Mouse (Mus musculus) limb, embryonic 12.5 days (tissue): ENCODE results near the gene Elfn1. TPM values are rescaled to one million over a fixed set of nuclear protein-coding genes. Genes with fewer than 3 reads are reported as not detected.

Source experiments
- ATAC-seq: fragments of 200-750 bp; cut with Nextera tagmentation; 2 replicates; pipeline ENCODE4 v1.8.0; 2017; ENCODE audit warnings: low read depth, moderate TSS enrichment; ENCODE audit not compliant: insufficient number of reproducible peaks, insufficient read depth, low FRiP score, low TSS enrichment
- H3K27ac ChIP-seq: fragments of 300-500 bp; sonication (generic); 2 replicates; pipeline ENCODE4 v1.5.1; 2016; ENCODE audit warnings: mild to moderate bottlenecking, moderate library complexity
- H3K27me3 ChIP-seq: fragments of 300-500 bp; sonication (generic); 2 replicates; pipeline ENCODE4 v1.6.1; 2016; ENCODE audit warnings: mild to moderate bottlenecking, moderate library complexity
- H3K36me3 ChIP-seq: fragments of 300-500 bp; sonication (generic); 2 replicates; pipeline ENCODE4 v1.6.1; 2016; ENCODE audit warnings: mild to moderate bottlenecking, moderate library complexity
- H3K4me1 ChIP-seq: fragments of 300-500 bp; sonication (generic); replicated peaks from 2 replicates; pipeline ENCODE4 v1.6.1; 2016
- H3K4me2 ChIP-seq: fragments of 300-500 bp; sonication (generic); 2 replicates; pipeline ENCODE4 v1.6.1; 2016; ENCODE audit warnings: mild to moderate bottlenecking, moderate library complexity
- H3K4me3 ChIP-seq: fragments of 300-500 bp; sonication (generic); replicated peaks from 2 replicates; pipeline ENCODE4 v1.5.1; 2016; ENCODE audit warnings: mild to moderate bottlenecking
- H3K9ac ChIP-seq: fragments of 300-500 bp; sonication (generic); replicated peaks from 2 replicates; pipeline ENCODE4 v1.6.1; 2016; ENCODE audit warnings: mild to moderate bottlenecking, moderate library complexity
- H3K9me3 ChIP-seq: fragments of 300-500 bp; sonication (generic); 2 replicates; pipeline ENCODE4 v1.6.1; 2016; ENCODE audit warnings: mild to moderate bottlenecking, moderate library complexity
- whole genome bisulfite sequencing: fragments of 180-500 bp; shearing (Covaris S2); methylation state at CpG from one replicate; pipeline ENCODE4 v1.1.7; 2016; 5-methylcytosine and 5-hydroxymethylcytosine counted together
- polyA plus RNA-seq: library from polyadenylated mRNA; unstranded; fragments of >200 nt; fragmentation: Nextera tagmentation; extraction: Ambion mirVana; gene quantifications from 2 replicates; pipeline ENCODE4 v1.2.1, GENCODE M21; 2016

Gene Elfn1
- polyA plus RNA-seq, 1 experiment from 2014 or later, result 0.35 TPM

DNA sequence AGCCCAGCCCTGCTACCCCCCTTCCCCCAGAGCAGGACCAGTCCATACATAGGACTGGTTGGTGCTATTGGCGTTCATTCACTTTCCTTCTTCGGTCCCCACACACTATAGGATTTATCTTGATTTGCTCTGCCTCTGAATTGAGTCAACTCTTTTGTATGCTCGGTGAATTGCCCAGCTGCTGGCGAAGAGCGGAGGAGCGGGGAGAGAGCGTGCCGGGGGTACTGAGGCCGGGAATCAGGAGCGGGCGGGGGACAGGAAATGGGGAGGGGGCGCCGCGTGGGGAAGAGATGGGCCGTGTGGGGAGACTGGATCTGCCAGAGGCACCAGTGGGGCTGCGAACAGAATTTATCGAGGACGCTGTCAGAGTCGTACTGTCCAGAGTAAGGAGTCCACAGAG, 3.8 kb downstream of the Elfn1 start:
- 0 out of 2 replicates have a peak overlapping the region, but pooled peaks have one; percentile 60 for H3K9ac ChIP-seq
- WGBS, result 3% methylated on average over 19 of the region's 19 CpGs
- no peaks in the 10 kb centered on the region for H3K9me3 ChIP-seq
- peaks cover 58% of the 10 kb centered on the region for H3K4me1 ChIP-seq
- peak overlapping the region; percentile 54; the same call in 1 of the 2 replicates for H3K4me3 ChIP-seq
- H3K27me3 ChIP-seq, result peaks cover 100% of the 10 kb centered on the region
- H3K36me3 ChIP-seq, result no peaks in the 10 kb centered on the region
- no peak overlapping the region for H3K27ac ChIP-seq
- peak overlapping the region; percentile 96 for H3K4me2 ChIP-seq
- no peak for ATAC-seq

DNA sequence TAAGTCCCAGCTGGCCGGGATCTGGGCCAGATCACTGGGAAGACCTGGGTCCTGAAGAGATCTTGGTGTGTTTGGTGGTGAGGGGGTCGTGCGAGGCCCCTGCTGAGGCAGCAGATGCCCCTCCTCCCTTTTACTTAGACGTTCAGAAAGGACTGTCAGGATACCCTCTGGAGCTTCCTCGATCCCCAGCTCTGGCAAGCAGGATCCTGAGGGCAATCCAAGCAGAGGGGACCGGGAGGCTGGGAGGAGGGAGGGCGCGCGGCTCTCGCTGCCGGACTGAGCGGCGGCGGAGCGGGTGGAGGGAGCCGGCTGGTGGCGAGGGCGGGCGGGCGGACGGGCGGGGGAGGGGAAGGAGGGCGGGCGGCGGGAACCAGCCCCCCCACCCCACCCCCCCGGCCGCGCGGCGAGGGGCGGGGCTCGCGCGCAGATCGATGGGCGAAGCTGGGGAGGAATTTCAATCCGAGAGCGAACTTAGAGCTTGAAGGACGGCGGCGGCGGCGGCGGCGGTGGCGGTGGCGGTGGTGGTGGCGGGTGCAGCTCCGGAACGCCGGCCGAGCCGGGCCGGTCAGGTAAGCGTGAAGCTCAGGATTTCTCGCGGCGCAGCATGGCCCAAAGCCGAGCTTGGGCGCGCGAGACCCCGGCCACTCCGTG, 4.5 kb downstream of the Elfn1 start:
- Histone ChIP-seq H3K4me3 (peak overlapping the region; percentile 54), H3K27me3 (peaks cover 98% of the 10 kb centered on the region), H3K9ac (peak overlapping the region; percentile 60), H3K4me2 (peak overlapping the region; percentile 96), H3K9me3 (no peaks in the 10 kb centered on the region), H3K27ac (no peak overlapping the region), H3K36me3 (no peaks in the 10 kb centered on the region), H3K4me1 (peaks cover 53% of the 10 kb centered on the region)
- WGBS, result 1% methylated on average over 41 of the region's 64 CpGs
- no peak for ATAC-seq

DNA sequence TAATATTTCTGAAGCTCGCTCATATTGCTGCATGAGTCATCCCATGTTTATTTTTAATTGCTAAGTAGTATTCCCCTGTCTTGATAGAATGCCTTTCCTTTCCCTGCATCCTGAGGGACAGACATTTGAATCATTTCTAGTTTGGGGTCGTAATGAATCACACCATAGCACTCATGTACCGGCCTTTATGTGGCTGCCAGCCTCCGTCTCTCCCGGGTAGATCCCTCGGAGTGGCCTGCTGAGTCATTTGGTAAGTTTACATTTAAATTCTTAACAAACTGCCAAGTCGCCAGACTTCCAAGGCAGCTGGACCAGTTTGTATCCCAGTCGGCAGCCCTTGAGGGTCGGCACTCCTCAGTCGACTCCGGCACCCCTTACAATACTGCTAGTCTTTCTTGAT, 13.9 kb downstream of the Elfn1 start:
- WGBS, result 65% methylated on average over 11 of the region's 11 CpGs
- Histone ChIP-seq H3K27me3 (peaks cover 29% of the 10 kb centered on the region), H3K4me3 (no peak overlapping the region), H3K9ac (no peak overlapping the region), H3K4me2 (no peak overlapping the region), H3K36me3 (no peaks in the 10 kb centered on the region), H3K27ac (no peak overlapping the region), H3K9me3 (peaks cover 4% of the 10 kb centered on the region; the same call in 1 of the 2 replicates), H3K4me1 (no peaks in the 10 kb centered on the region)
- ATAC-seq, result no peak

DNA sequence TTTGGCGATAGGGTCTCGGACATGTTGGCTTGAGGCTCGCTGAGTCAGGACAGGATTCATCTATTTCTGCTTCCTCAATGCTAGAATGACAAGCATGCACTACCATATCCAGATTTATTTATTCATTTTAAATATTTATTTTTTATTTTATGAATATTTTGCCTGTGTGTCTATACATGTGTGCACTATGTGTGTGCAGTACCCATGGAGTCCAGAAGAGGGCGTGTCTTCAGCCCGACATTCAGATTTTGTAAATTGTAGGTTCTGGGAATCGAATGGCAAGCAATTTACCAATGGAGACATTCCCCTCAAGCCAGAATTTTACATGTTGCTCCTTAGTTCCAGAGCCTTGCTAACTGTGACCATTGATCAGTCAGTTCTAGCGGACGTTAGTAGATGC, 16.1 kb downstream of the Elfn1 start:
- ATAC-seq, result no peak
- Histone ChIP-seq H3K4me2 (no peak overlapping the region), H3K9me3 (peaks cover 4% of the 10 kb centered on the region; the same call in 1 of the 2 replicates), H3K27ac (no peak overlapping the region), H3K4me3 (no peak overlapping the region), H3K4me1 (no peaks in the 10 kb centered on the region), H3K36me3 (no peaks in the 10 kb centered on the region), H3K27me3 (peaks cover 18% of the 10 kb centered on the region), H3K9ac (no peak overlapping the region)
- WGBS, result 91% methylated on average over 8 of the region's 8 CpGs

DNA sequence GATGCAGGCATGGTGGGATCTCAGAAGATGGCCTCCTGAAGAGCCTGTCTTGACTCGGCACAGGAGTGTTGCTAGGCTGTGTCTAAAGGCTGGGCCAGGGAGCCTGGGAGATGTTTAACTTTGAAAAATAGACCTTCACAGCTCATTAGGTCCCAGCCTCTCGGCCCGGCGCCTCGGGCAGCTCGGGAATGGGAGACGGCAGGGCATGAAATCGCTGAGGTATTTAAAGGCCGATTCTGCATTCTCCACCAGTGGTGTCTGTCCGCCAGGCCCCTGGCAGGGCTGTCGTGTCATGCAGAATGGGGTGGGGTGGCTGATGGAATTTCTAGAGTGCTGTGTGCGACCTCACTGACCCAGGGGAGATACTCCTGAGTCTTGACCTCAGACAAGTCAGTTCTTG, 22.4 kb downstream of the Elfn1 start:
- Histone ChIP-seq H3K27ac (no peak overlapping the region), H3K36me3 (no peaks in the 10 kb centered on the region), H3K4me2 (no peak overlapping the region), H3K27me3 (peaks cover 27% of the 10 kb centered on the region), H3K4me1 (peaks cover 25% of the 10 kb centered on the region), H3K4me3 (no peak overlapping the region), H3K9ac (no peak overlapping the region), H3K9me3 (no peaks in the 10 kb centered on the region)
- 81% methylated on average over 12 of the region's 12 CpGs for WGBS
- no peak for ATAC-seq

DNA sequence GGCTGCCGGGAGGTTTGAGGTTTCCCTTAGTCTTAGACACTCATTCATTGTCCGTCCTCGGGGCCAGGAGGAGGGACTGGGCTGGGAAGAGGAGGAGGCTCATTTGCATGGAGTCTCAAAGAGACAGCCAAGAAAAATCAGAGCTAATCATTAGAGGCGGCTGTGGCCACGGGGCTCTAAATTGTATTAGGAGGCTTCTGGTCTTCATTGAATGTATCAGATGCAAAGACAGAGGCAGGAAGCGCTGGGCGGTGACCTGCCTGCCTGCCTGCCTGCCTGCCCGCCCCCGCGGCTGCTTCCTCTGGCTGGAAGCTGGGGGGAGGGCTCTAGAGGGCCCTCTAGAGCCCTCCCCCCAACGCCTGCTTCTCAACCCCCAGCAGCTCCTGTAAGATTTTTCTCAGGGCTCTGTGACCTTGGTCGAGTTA, 23.2 kb downstream of the Elfn1 start:
- Histone ChIP-seq H3K36me3 (no peaks in the 10 kb centered on the region), H3K4me2 (peak overlapping the region; percentile 39), H3K9me3 (no peaks in the 10 kb centered on the region), H3K27ac (no peak overlapping the region), H3K4me1 (peaks cover 25% of the 10 kb centered on the region), H3K27me3 (peaks cover 29% of the 10 kb centered on the region), H3K9ac (no peak overlapping the region), H3K4me3 (no peak overlapping the region)
- WGBS, result 1% methylated on average over 12 of the region's 12 CpGs
- no peak for ATAC-seq

DNA sequence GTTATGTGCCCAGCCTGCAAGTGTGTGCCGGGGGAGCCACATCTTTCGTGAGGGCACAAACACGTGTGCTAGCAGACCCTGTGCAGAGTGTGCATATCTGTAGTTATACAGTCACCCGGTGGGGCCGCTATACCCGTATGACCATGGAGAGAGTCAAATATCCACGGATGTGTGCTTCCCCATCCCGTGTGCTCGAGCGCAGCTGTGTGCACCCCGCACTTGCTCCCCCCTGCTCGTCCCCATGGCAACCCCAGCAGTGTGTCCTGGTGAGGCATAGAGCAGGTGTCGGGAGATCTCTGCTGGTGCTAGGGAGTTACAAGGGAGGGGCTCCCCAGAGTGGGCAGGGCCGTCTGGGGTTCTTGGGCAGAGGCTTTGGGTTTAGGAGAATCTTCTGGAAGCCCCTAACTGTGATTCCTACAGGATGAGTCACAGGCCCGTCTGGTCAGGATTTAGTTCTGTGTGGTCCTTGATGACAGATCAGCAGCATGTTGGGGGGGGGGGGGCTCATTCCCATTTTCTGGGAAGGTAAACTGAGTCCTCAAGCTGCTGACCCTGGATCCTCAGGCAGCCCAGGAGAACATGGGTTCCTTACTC, 24.3 kb downstream of the Elfn1 start:
- Histone ChIP-seq H3K4me3 (no peak overlapping the region), H3K27me3 (peaks cover 27% of the 10 kb centered on the region), H3K9ac (no peak overlapping the region), H3K27ac (no peak overlapping the region), H3K36me3 (no peaks in the 10 kb centered on the region), H3K4me2 (peak overlapping the region; percentile 35), H3K9me3 (no peaks in the 10 kb centered on the region), H3K4me1 (peaks cover 25% of the 10 kb centered on the region)
- 38% methylated on average over 15 of the region's 15 CpGs for WGBS
- ATAC-seq, result peak; percentile 27

DNA sequence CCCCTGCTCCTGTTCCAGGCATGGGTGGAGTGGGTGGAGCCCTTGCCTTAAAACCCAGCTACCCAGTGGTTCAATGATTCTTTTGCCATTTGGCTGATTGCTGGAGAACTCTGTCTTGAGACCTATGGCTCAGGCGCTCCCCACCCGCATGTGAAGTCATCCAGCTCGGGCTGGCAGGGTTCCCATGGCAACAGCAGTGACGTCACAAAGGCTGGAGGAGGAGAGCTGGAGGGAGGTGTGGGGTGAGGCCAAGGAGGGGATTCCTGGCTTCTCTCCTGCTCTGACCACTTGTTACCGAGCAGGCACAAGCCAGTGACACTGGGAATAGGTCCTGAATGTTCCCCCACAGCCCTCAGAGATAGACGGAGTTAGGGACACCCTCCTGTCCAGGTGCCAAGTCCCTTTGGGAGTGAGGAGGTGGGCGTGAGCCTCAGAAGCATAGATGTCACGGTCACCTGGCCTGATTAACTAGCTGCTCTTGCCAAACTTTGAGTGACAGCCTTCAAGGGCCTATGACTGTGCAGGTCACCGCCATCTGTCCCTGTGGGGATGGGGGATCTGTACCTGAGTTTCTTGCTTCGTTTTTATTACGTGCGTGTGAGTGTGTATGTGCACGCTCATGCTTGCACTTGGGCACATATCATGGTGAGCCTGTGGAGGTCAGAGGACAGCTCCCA, 25.0 kb downstream of the Elfn1 start:
- H3K4me2 ChIP-seq, result peak overlapping the region; percentile 35
- H3K27ac ChIP-seq, result no peak overlapping the region
- peaks cover 23% of the 10 kb centered on the region for H3K27me3 ChIP-seq
- no peak overlapping the region for H3K4me3 ChIP-seq
- WGBS, result 33% methylated on average over 13 of the region's 13 CpGs
- ATAC-seq, result peak; percentile 72
- H3K4me1 ChIP-seq, result peaks cover 25% of the 10 kb centered on the region
- H3K9ac ChIP-seq, result no peak overlapping the region
- H3K9me3 ChIP-seq, result no peaks in the 10 kb centered on the region
- no peaks in the 10 kb centered on the region for H3K36me3 ChIP-seq

DNA sequence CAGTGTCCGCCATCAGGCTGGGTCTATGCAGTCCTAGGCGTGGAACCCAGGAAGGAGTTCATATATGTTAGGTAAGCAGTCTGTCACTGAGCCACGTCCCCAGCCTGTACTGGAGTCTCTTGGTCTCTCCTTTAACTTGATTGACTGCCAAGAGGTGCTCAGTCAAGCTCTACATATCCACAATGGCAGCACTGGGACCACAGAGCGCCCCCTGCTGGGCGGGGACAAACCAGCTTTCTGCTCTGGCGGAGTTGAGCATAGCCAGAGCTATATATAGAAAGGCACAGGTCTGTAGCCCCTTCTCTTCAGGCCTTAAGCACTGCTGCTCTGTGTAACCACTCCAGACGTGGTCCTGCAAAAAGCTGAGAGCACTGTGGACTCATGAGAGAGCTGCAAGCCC, 25.7 kb downstream of the Elfn1 start:
- Histone ChIP-seq H3K9me3 (no peaks in the 10 kb centered on the region), H3K4me1 (peaks cover 25% of the 10 kb centered on the region), H3K9ac (no peak overlapping the region), H3K36me3 (no peaks in the 10 kb centered on the region), H3K4me3 (no peak overlapping the region), H3K27me3 (peaks cover 23% of the 10 kb centered on the region), H3K4me2 (no peak overlapping the region), H3K27ac (no peak overlapping the region)
- no peak for ATAC-seq
- WGBS, result 51% methylated on average over 7 of the region's 7 CpGs

DNA sequence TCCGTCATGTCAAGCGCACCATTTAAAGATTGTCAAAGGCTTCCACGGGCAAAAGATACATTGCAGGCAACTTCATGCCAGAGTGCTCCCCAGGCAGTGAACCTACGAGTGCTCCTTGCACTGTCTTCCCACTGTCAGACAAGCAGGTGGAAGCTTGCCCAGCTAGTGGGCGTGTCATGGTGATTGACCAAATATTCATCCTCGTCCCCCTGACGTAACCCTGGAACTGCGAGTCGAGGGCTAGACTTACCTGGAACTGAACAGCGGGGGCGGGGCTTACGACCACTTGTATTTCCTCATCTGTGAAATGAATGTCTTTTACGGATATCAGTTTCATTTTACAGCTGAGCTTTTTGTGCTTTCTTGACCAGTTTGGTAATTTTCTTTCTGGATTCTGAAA, 28.7 kb downstream of the Elfn1 start:
- ATAC-seq, result no peak

DNA sequence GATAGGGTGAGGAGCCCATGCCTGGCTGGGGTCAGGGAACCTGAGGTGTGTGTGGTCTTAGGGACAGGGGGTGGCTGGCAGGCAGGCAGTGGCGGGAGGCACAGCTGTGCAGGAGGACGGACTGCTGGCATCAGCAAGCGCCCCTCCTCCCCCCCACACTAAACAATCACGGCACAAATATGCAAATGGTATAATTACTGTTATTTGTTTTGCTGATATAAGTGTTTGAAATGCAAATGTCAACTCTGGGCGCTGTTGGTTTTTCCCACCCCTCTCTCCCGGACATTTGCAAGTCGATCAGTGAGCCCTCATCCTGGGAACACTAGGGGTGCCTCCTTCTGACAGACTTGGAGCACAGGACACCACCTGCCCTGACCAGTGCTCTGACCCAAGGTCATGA, 37.0 kb downstream of the Elfn1 start:
- Histone ChIP-seq H3K4me2 (no peak overlapping the region), H3K9ac (no peak overlapping the region), H3K27me3 (peaks cover 10% of the 10 kb centered on the region; the same call in 1 of the 2 replicates), H3K4me3 (no peak overlapping the region), H3K36me3 (no peaks in the 10 kb centered on the region), H3K4me1 (peaks cover 11% of the 10 kb centered on the region), H3K9me3 (peaks cover 9% of the 10 kb centered on the region), H3K27ac (no peak overlapping the region)
- no peak for ATAC-seq
- WGBS, result 21% methylated on average over 7 of the region's 7 CpGs

More for the DNA sequence above, 28.7 kb downstream of the Elfn1 start:
- no peaks in the 10 kb centered on the region for H3K36me3 ChIP-seq
- H3K4me1 ChIP-seq, result peaks cover 17% of the 10 kb centered on the region
- H3K4me2 ChIP-seq, result no peak overlapping the region
- H3K9ac ChIP-seq, result no peak overlapping the region
- H3K27me3 ChIP-seq, result peaks cover 16% of the 10 kb centered on the region
- no peak overlapping the region for H3K27ac ChIP-seq
- 79% methylated on average over 13 of the region's 13 CpGs for WGBS
- no peak overlapping the region for H3K4me3 ChIP-seq
- peaks cover 11% of the 10 kb centered on the region for H3K9me3 ChIP-seq
